Mouse (Mus musculus) heart, embryonic 16.5 days (tissue): ENCODE results near the gene Itpr1. TPM values are rescaled to one million over a fixed set of nuclear protein-coding genes. Genes with fewer than 3 reads are reported as not detected.

Experiments used
- ATAC-seq: fragments of 200-750 bp; cut with Nextera tagmentation; replicated peaks from 2 replicates; pipeline ENCODE4 v1.8.0; 2017; ENCODE audit warnings: moderate number of reproducible peaks; ENCODE audit not compliant: insufficient read depth, low FRiP score; ENCODE audit errors: extremely low read depth
- H3K27ac ChIP-seq: fragments of 300-500 bp; sonication (generic); 2 replicates; pipeline ENCODE4 v1.5.1; 2014; ENCODE audit warnings: mild to moderate bottlenecking, low read length, control low read depth, moderate library complexity
- H3K27me3 ChIP-seq: fragments of 300-500 bp; sonication (generic); 2 replicates; pipeline ENCODE4 v1.6.1; 2014; ENCODE audit warnings: low read length, mixed read lengths; ENCODE audit not compliant: control insufficient read depth, insufficient read depth
- H3K36me3 ChIP-seq: fragments of 300-500 bp; sonication (generic); 2 replicates; pipeline ENCODE4 v1.6.1; 2014; ENCODE audit not compliant: control insufficient read depth, insufficient read depth
- H3K4me1 ChIP-seq: fragments of 300-500 bp; sonication (generic); 2 replicates; pipeline ENCODE4 v1.6.1; 2014; ENCODE audit warnings: low read length, mixed read lengths; ENCODE audit not compliant: control insufficient read depth, insufficient read depth
- H3K4me2 ChIP-seq: fragments of 300-500 bp; sonication (generic); 2 replicates; pipeline ENCODE4 v1.6.1; 2014; ENCODE audit warnings: low read depth, mild to moderate bottlenecking, control low read depth, low read length
- H3K4me3 ChIP-seq: fragments of 300-500 bp; sonication (generic); 2 replicates; pipeline ENCODE4 v1.5.1; 2014; ENCODE audit warnings: mild to moderate bottlenecking, control low read depth, low read length
- H3K9ac ChIP-seq: fragments of 300-500 bp; sonication (generic); 2 replicates; pipeline ENCODE4 v1.6.1; 2014; ENCODE audit warnings: low read length, control low read depth
- H3K9me3 ChIP-seq: fragments of 300-500 bp; sonication (generic); replicated peaks from 2 replicates; pipeline ENCODE4 v1.6.1; 2016; ENCODE audit warnings: low read length; ENCODE audit not compliant: control insufficient read depth
- WGBS: fragments of 180-500 bp; shearing (Covaris S2); extraction: QIAGEN DNeasy Blood & Tissue Kit; methylation state at CpG from one replicate; pipeline ENCODE4 v1.1.7; 2014; 5-methylcytosine and 5-hydroxymethylcytosine counted together
- polyA plus RNA-seq: library from polyadenylated mRNA; unstranded; fragments of >200 nt; fragmentation: Nextera tagmentation; extraction: Ambion mirVana; gene quantifications from 2 replicates; pipeline ENCODE4 v1.2.1, GENCODE M21; 2015

The Itpr1 gene
- polyA plus RNA-seq, 1 experiment from 2014 or later, result 10.8 TPM

- H3K4me1 ChIP-seq, result peaks cover 27% of the 10 kb centered on the region
- H3K9me3 ChIP-seq, result no peaks in the 10 kb centered on the region
- 53% methylated on average over 8 of the region's 8 CpGs for WGBS
- no peaks in the 10 kb centered on the region for H3K36me3 ChIP-seq
- H3K27ac ChIP-seq, result no peak overlapping the region
- no peak overlapping the region for H3K4me3 ChIP-seq
- no peak overlapping the region for H3K9ac ChIP-seq
- no peaks in the 10 kb centered on the region for H3K27me3 ChIP-seq
- no peak overlapping the region for H3K4me2 ChIP-seq
- ATAC-seq, result no peak
Measured at GRCm38 (mm10) chr6:108309391-108310182, 96.7 kb downstream of the Itpr1 start.

DNA sequence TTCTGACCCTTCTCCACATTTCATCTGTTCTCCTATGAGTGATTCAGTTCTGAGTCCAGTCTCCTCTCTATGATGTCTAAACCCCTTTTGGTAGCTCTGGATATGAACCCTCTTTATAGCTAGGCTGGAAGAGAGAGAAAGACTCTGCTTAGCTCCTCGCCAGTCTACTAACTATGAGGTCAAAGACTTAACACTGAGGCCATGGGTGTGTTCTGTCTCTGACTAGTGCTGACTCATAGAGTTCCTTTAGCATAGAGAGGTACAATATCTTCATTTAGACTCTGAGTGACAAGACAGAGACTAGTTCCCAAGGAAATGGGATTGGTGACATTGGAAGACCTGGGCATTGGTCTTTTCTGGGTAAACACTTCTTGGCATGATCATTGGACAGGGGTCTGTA lies 100.2 kb downstream of the Itpr1 start:
- no peak overlapping the region for H3K4me3 ChIP-seq
- ATAC-seq, result no peak
- H3K27me3 ChIP-seq, result no peaks in the 10 kb centered on the region
- H3K9me3 ChIP-seq, result no peaks in the 10 kb centered on the region
- no peak overlapping the region for H3K9ac ChIP-seq
- no peak overlapping the region for H3K4me2 ChIP-seq
- no peak overlapping the region for H3K27ac ChIP-seq
- H3K4me1 ChIP-seq, result peaks cover 9% of the 10 kb centered on the region; the same call in 1 of the 2 replicates
- H3K36me3 ChIP-seq, result no peaks in the 10 kb centered on the region
- 91% methylated on average over 1 of the region's 1 CpGs for WGBS

DNA sequence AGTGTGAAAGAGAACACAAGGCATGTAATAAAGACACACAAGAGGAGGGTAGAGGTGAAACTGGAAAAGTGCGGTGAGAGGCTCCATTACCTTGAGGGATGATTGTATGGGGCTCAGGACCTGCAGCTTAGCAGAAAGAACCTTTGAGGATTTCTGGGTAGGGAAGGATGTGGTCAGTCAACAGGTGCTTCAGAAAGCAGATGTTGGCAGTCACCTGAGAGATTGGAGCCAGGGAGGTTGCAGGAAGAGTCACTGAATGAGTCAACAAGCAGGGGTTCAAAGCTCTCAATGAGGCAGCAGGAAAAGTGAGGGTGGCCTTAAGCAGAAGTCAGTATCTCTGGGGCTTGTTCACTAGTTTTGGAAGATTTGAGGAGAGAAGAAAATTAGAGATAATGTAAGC lies 101.1 kb downstream of the Itpr1 start:
- no peak overlapping the region for H3K27ac ChIP-seq
- no peaks in the 10 kb centered on the region for H3K36me3 ChIP-seq
- H3K9ac ChIP-seq, result no peak overlapping the region
- peaks cover 7% of the 10 kb centered on the region; the same call in 1 of the 2 replicates for H3K4me1 ChIP-seq
- H3K4me2 ChIP-seq, result no peak overlapping the region
- ATAC-seq, result no peak
- no peaks in the 10 kb centered on the region for H3K9me3 ChIP-seq
- WGBS, result 79% methylated on average over 1 of the region's 1 CpGs
- H3K27me3 ChIP-seq, result no peaks in the 10 kb centered on the region
- no peak overlapping the region for H3K4me3 ChIP-seq

- Histone ChIP-seq H3K4me2 (no peak overlapping the region), H3K4me3 (no peak overlapping the region), H3K9ac (no peak overlapping the region), H3K36me3 (no peaks in the 10 kb centered on the region), H3K9me3 (no peaks in the 10 kb centered on the region), H3K27me3 (no peaks in the 10 kb centered on the region), H3K27ac (no peak overlapping the region), H3K4me1 (peaks cover 1% of the 10 kb centered on the region; the same call in 1 of the 2 replicates)
- ATAC-seq, result no peak
- 65% methylated on average over 4 of the region's 4 CpGs for WGBS
Measured at GRCm38 (mm10) chr6:108316268-108316824, 103.5 kb downstream of the Itpr1 start.

- Histone ChIP-seq H3K27me3 (no peaks in the 10 kb centered on the region), H3K4me1 (peaks cover 3% of the 10 kb centered on the region; the same call in 1 of the 2 replicates), H3K27ac (no peak overlapping the region), H3K9me3 (no peaks in the 10 kb centered on the region), H3K36me3 (no peaks in the 10 kb centered on the region), H3K4me3 (no peak overlapping the region), H3K4me2 (no peak overlapping the region), H3K9ac (no peak overlapping the region)
- 82% methylated on average over 1 of the region's 1 CpGs for WGBS
- ATAC-seq, result no peak
Measured at GRCm38 (mm10) chr6:108316951-108317350, 104.1 kb downstream of the Itpr1 start.

GRCm38 (mm10) chr6:108321653-108322052 lies 108.8 kb downstream of the Itpr1 start:
- Histone ChIP-seq H3K36me3 (no peaks in the 10 kb centered on the region), H3K9ac (no peak overlapping the region), H3K27ac (no peak overlapping the region), H3K4me2 (no peak overlapping the region), H3K4me1 (peaks cover 20% of the 10 kb centered on the region), H3K27me3 (no peaks in the 10 kb centered on the region), H3K9me3 (no peaks in the 10 kb centered on the region), H3K4me3 (no peak overlapping the region)
- 70% methylated on average over 2 of the region's 2 CpGs for WGBS
- ATAC-seq, result no peak

- peaks cover 22% of the 10 kb centered on the region for H3K4me1 ChIP-seq
- no peak overlapping the region for H3K4me2 ChIP-seq
- no peaks in the 10 kb centered on the region for H3K27me3 ChIP-seq
- ATAC-seq, result no peak
- WGBS, result 78% methylated on average over 6 of the region's 6 CpGs
- no peak overlapping the region for H3K27ac ChIP-seq
- no peaks in the 10 kb centered on the region for H3K9me3 ChIP-seq
- no peak overlapping the region for H3K4me3 ChIP-seq
- no peak overlapping the region for H3K9ac ChIP-seq
- no peaks in the 10 kb centered on the region for H3K36me3 ChIP-seq
Measured at GRCm38 (mm10) chr6:108324464-108325025, 111.6 kb downstream of the Itpr1 start.

GRCm38 (mm10) chr6:108325400-108325799 lies 112.5 kb downstream of the Itpr1 start:
- Histone ChIP-seq H3K4me3 (no peak overlapping the region), H3K9ac (no peak overlapping the region), H3K9me3 (no peaks in the 10 kb centered on the region), H3K36me3 (no peaks in the 10 kb centered on the region), H3K27me3 (no peaks in the 10 kb centered on the region), H3K4me1 (peaks cover 25% of the 10 kb centered on the region), H3K4me2 (no peak overlapping the region), H3K27ac (no peak overlapping the region)
- ATAC-seq, result no peak
- WGBS, result 83% methylated on average over 10 of the region's 10 CpGs

DNA sequence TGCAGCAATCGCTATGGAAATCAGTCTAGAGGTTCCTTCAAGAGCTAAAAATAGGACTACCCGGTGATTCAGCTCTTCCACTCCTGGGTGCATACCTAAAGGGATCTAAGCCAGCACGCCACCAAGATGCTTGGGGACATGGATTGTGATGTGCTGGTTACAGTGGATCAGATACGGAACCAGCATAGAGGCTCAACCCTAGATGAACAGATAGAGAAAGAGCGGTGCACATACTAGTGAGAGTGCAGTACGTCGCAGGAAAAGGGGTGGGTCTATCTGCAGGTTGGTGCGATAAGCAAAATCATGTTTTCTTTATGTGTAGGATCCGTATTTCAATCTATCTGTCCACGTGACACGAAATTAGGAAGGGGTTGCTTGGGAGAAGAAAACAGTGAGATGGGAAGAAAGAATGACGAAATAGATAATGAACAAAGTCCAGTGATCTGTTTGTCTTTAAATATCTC lies 113.1 kb downstream of the Itpr1 start:
- Histone ChIP-seq H3K27me3 (no peaks in the 10 kb centered on the region), H3K9me3 (no peaks in the 10 kb centered on the region), H3K9ac (no peak overlapping the region), H3K4me3 (no peak overlapping the region), H3K4me1 (peaks cover 30% of the 10 kb centered on the region), H3K36me3 (no peaks in the 10 kb centered on the region), H3K4me2 (no peak overlapping the region), H3K27ac (no peak overlapping the region)
- ATAC-seq, result no peak
- 61% methylated on average over 12 of the region's 12 CpGs for WGBS
